Mouse (Mus musculus): ENCODE results near the gene Zfp219.

GRCm38 (mm10) chr14:51997483-51997882, 23.1 kb downstream of the Zfp219 start:
- TF ChIP-seq POLR2A (IDR thresholded peaks at IDR 0.05; ENCODE audit: borderline replicate concordance, control insufficient read depth, low read depth, low read length), result no peak
- TF ChIP-seq CTCF (IDR thresholded peaks at IDR 0.05; ENCODE audit: control insufficient read depth, insufficient read depth, low read length), result no peak

Data from bone marrow, adult 2 months (tissue).